Mouse (Mus musculus) testis, adult 2 months (tissue): ENCODE data around the gene Csf3.

Experiments
- CTCF ChIP-seq: fragments of 200-500 bp; IDR thresholded peaks from 2 replicates; pipeline ENCODE4 v1.5.1; 2012; ENCODE audit warnings: low read depth, mild to moderate bottlenecking, inconsistent platforms, low read length, moderate library complexity; ENCODE audit not compliant: control insufficient read depth, insufficient read depth, insufficient replicate concordance
- POLR2A ChIP-seq: fragments of 200-500 bp; IDR thresholded peaks from 2 replicates; pipeline ENCODE4 v1.6.1; 2012; ENCODE audit warnings: low read depth, mild to moderate bottlenecking, inconsistent platforms, low read length, moderate library complexity; ENCODE audit not compliant: control insufficient read depth

DNA sequence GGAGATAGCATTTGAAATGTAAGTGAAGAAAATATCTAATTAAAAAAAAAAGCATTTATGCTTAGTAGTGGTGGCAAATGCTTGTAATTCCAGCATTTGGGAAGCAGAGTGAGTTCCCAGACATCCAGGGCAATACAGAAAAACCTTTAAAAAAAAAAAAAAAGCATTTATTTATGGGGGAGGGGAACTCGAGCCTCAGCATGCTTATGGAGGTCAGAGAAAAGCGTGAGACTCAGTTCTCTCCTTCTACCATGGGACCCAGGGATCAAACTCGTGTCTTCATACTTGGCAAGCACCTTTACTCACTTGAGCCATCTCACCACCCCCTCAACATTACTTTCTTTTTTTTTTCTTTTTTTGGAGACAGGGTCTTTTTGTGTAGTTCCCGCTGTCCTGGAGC, 19.9 kb upstream of the Csf3 start:
- TF ChIP-seq CTCF (no peak), POLR2A (no peak)
